ENCODE assay signal across 12 mouse cellular contexts in the genomic region with DNA sequence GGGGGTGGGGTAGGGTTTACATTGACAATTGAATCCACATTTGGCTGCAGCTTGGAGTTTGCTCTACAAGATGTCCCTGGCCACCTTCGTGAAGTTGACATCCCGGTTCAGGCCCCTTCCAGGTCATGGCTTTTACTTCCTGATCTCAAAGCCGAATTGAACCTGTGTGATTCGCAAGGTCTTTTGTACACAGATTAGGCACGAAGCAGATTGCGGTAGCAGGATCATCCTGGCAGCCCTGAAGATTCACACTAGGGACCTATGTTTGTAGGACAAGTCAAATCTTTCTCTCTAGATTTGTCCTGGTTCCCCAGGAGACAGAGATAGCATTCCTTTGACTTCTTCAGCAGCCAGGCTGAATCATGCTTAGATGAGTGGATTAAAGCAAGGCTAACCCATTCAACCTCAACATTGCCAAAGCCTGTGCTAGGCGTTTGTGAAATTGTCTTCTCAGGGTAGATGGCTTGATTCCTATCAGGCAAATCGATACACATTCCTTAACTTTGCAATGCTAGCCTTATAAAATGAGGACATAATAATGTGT.
DNase-seq lines count a peak whose midpoint lies in the region; ATAC-seq and TF ChIP-seq lines count a peak whose summit lies in the region.
"Had no signal": no experiment of that assay in that cellular context is flagged by ENCODE, and none has a peak within 500 bp of the region (broad histone marks: within the 10 kb centered on the region; RNA-seq: fewer than 3 reads in every experiment).

No protein-coding gene starts in this region.

- H3K4me2 ChIP-seq in heart, embryonic 12.5 days = peak overlapping the region; percentile 80
- H3K4me2 ChIP-seq in liver, postnatal 0 days (ENCODE audit: low read depth, low read length) = peak overlapping the region; percentile 84; the same call in 1 of the 2 replicates

- no peak for TF ChIP-seq EP300 in liver, postnatal 0 days (IDR thresholded peaks at IDR 0.05; ENCODE audit: low read depth)

- H3K27ac ChIP-seq in heart, embryonic 12.5 days (ENCODE audit: poor library complexity, severe bottlenecking) = no peak overlapping the region
- H3K27ac ChIP-seq in hindbrain, embryonic 10.5 days = peak overlapping the region; percentile 91
- H3K27ac ChIP-seq in liver, postnatal 0 days (ENCODE audit: low read depth) = no peak overlapping the region
- no peak overlapping the region for H3K27ac ChIP-seq in gastrocnemius, adult 2 months

- DNase-seq in heart, postnatal 10 days = no peak
- peak; percentile 46 for DNase-seq in embryo, embryonic 10.5 days (ENCODE audit: low spot score)
- DNase-seq in hindbrain, embryonic 10.5 days (ENCODE audit: low spot score) = peak; percentile 29
- DNase-seq in liver, postnatal 0 days = no peak
- no peak for DNase-seq in gastrocnemius, postnatal 36 days
- DNase-seq in layer of hippocampus, adult 18-20 months (ENCODE audit: low spot score in 2 of 2) = no peak
- DNase-seq in gastrocnemius, adult 2 months = no peak
- DNase-seq: B cell, adult 2 months; cerebellum, postnatal 36 days; retina, postnatal 1 day had no signal

- 0 out of 2 replicates have a peak, but pooled peaks cover 4% of the 10 kb centered on the region for H3K27me3 ChIP-seq in heart, embryonic 12.5 days (replicated peaks)
- peaks cover 13% of the 10 kb centered on the region; the same call in 1 of the 2 replicates for H3K27me3 ChIP-seq in hindbrain, embryonic 10.5 days (ENCODE audit: insufficient read depth, poor library complexity, severe bottlenecking)
- no peaks in the 10 kb centered on the region for H3K27me3 ChIP-seq in liver, postnatal 0 days (ENCODE audit: insufficient read depth, low read length)
- H3K27me3 ChIP-seq: stomach, embryonic 15.5 days had no signal

- WGBS in heart, embryonic 12.5 days = 37% methylated on average over 8 of the region's 8 CpGs
- WGBS in hindbrain, embryonic 10.5 days = 16% methylated on average over 8 of the region's 8 CpGs
- WGBS in liver, postnatal 0 days (ENCODE audit: insufficient replicate concordance) = 44% methylated on average over 8 of the region's 8 CpGs

- H3K4me1 ChIP-seq in heart, embryonic 12.5 days (replicated peaks) = peaks cover 31% of the 10 kb centered on the region
- H3K4me1 ChIP-seq in hindbrain, embryonic 10.5 days (replicated peaks) = peaks cover 73% of the 10 kb centered on the region
- peaks cover 20% of the 10 kb centered on the region for H3K4me1 ChIP-seq in liver, postnatal 0 days (ENCODE audit: insufficient read depth)

- intact Hi-C loops in heart, postnatal 10 days (cut with DNase I) = no loop called here
- intact Hi-C loops in gastrocnemius, postnatal 36 days (cut with DNase I) = no loop called here
- intact Hi-C loops in gastrocnemius, adult 2 months (cut with DNase I) = no loop called here

- no peak overlapping the region for H3K9ac ChIP-seq in heart, embryonic 12.5 days
- H3K9ac ChIP-seq in liver, postnatal 0 days (replicated peaks) = no peak overlapping the region
- H3K9ac ChIP-seq: stomach, embryonic 15.5 days had no signal

- H3K4me3 ChIP-seq in heart, embryonic 12.5 days = no peak overlapping the region
- H3K4me3 ChIP-seq in hindbrain, embryonic 10.5 days = peak overlapping the region; percentile 71
- no peak overlapping the region for H3K4me3 ChIP-seq in liver, postnatal 0 days (ENCODE audit: low read depth, low read length)
- H3K4me3 ChIP-seq in gastrocnemius, adult 2 months = no peak overlapping the region

- no peak for TF ChIP-seq CTCF in liver, postnatal 0 days (IDR thresholded peaks at IDR 0.05; ENCODE audit: low read depth)
- TF ChIP-seq CTCF in gastrocnemius, adult 2 months (IDR thresholded peaks at IDR 0.05) = no peak

- no peak for ATAC-seq in heart, embryonic 12.5 days (ENCODE audit: insufficient number of reproducible peaks, low FRiP score)
- ATAC-seq in liver, postnatal 0 days = no peak

- no peaks in the 10 kb centered on the region for H3K9me3 ChIP-seq in heart, embryonic 12.5 days (replicated peaks)
- H3K9me3 ChIP-seq in hindbrain, embryonic 10.5 days = no peaks in the 10 kb centered on the region
- H3K9me3 ChIP-seq in liver, postnatal 0 days (ENCODE audit: low read length) = no peaks in the 10 kb centered on the region
- H3K9me3 ChIP-seq: stomach, embryonic 15.5 days had no signal

- H3K36me3 ChIP-seq in heart, embryonic 12.5 days = no peaks in the 10 kb centered on the region
- no peaks in the 10 kb centered on the region for H3K36me3 ChIP-seq in hindbrain, embryonic 10.5 days
- no peaks in the 10 kb centered on the region; the same call in 1 of the 2 replicates for H3K36me3 ChIP-seq in liver, postnatal 0 days (replicated peaks; ENCODE audit: insufficient read depth, low read length)
- H3K36me3 ChIP-seq: stomach, embryonic 15.5 days had no signal

Comparison
In these comparisons a context has a peak if more than half of its experiments do, and no peak if none do; other contexts are left out.
1. DNase-seq: peak in embryo, embryonic 10.5 days (single experiment) and hindbrain, embryonic 10.5 days (single experiment); none in heart, postnatal 10 days (0 of 2), liver, postnatal 0 days (single experiment), gastrocnemius, postnatal 36 days (0 of 2), layer of hippocampus, adult 18-20 months (0 of 2) and gastrocnemius, adult 2 months (single experiment).